Mouse (Mus musculus): ENCODE results near the gene A430005L14Rik.

GRCm38 (mm10) chr4:153957444-153958250 lies 610 bp downstream of the A430005L14Rik start:
- no peak for TF ChIP-seq CTCF (IDR thresholded peaks at IDR 0.05; ENCODE audit: control insufficient read depth, insufficient read depth, insufficient replicate concordance, low read depth, low read length)
- TF ChIP-seq POLR2A (IDR thresholded peaks at IDR 0.05; ENCODE audit: control insufficient read depth, low read depth, low read length), result peak; percentile 37; the same call in 1 of the 2 replicates

All from testis, adult 2 months (tissue).